Mouse (Mus musculus) cerebellum, adult 2 months (tissue): ENCODE data around the gene 4930550C14Rik. TPM values are rescaled to one million over a fixed set of nuclear protein-coding genes. Genes with fewer than 3 reads are reported as not detected.

Experiments
- DNase-seq, 2 experiments: peaks; one replicate each; pipeline ENCODE4 v3.0.0; 2021
- H3K27ac ChIP-seq: fragments of 200-500 bp; 2 replicates; pipeline ENCODE4 v1.5.1; 2012; ENCODE audit warnings: low read length, control low read depth, inconsistent platforms; ENCODE audit not compliant: insufficient read depth
- H3K27me3 ChIP-seq: fragments of 200-500 bp; 2 replicates; pipeline ENCODE4 v1.6.1; 2012; ENCODE audit warnings: inconsistent platforms, mild to moderate bottlenecking, low read length, moderate library complexity; ENCODE audit not compliant: control insufficient read depth, insufficient read depth
- H3K4me1 ChIP-seq: fragments of 200-500 bp; 2 replicates; pipeline ENCODE4 v1.6.1; 2011; ENCODE audit warnings: low read length; ENCODE audit not compliant: control insufficient read depth, insufficient read depth
- H3K4me3 ChIP-seq: fragments of 200-500 bp; replicated peaks from 2 replicates; pipeline ENCODE3; 2011; ENCODE audit warnings: mild to moderate bottlenecking, low read depth, low read length, control low read depth; ENCODE audit not compliant: insufficient read depth
- CTCF ChIP-seq: fragments of 200-500 bp; IDR thresholded peaks from 2 replicates; pipeline ENCODE4 v1.5.1; 2011; ENCODE audit warnings: low read depth, mild to moderate bottlenecking, control low read depth, low read length, moderate library complexity, borderline replicate concordance; ENCODE audit not compliant: insufficient read depth
- POLR2A ChIP-seq: fragments of 200-500 bp; IDR thresholded peaks from 2 replicates; pipeline ENCODE4 v1.6.1; 2011; ENCODE audit warnings: low read length, control low read depth, borderline replicate concordance; ENCODE audit not compliant: insufficient read depth
- WGBS: fragments of 180-500 bp; shearing (Covaris S2); methylation state at CpG from one replicate; pipeline ENCODE4 v1.1.7; 2018; 5-methylcytosine and 5-hydroxymethylcytosine counted together
- polyA plus RNA-seq: library from polyadenylated mRNA; depleted of rRNA; stranded (reverse); fragments of >200 nt; gene quantifications from 2 replicates; pipeline ENCODE4 v1.2.3, GENCODE M21; 2012

4930550C14Rik gene
- polyA plus RNA-seq, 1 experiment = 0.54 TPM

GRCm38 (mm10) chr9:53397685-53398387 lies 4.3 kb upstream of the 4930550C14Rik start:
- WGBS = 78% methylated on average over 13 of the region's 13 CpGs
- no peak overlapping the region for H3K27ac ChIP-seq
- no peak overlapping the region for H3K4me3 ChIP-seq
- TF ChIP-seq CTCF = no peak
- TF ChIP-seq POLR2A = no peak
- no peaks in the 10 kb centered on the region; the same call in 1 of the 2 replicates for H3K4me1 ChIP-seq
- no peak for DNase-seq
- no peaks in the 10 kb centered on the region for H3K27me3 ChIP-seq

DNA sequence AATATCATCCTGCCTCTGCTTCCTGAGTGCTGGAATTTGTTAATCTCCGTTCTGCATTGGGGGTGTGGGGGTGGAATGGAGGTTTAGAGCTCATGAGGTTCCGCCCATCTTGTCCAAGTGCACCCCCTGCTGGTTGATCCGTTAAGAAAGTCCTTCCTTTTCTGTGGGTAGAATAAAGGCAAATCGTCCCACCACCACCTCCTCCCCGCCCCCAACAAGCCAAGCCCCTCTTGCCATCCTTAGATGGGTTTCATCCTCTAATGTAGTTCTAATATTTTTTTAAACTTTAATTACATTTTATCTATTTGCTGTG lies 3.8 kb upstream of the 4930550C14Rik start:
- WGBS = 5% methylated on average over 5 of the region's 5 CpGs
- Histone ChIP-seq H3K27me3 (no peaks in the 10 kb centered on the region), H3K4me3 (no peak overlapping the region), H3K4me1 (no peaks in the 10 kb centered on the region; the same call in 1 of the 2 replicates), H3K27ac (no peak overlapping the region)
- TF ChIP-seq POLR2A (no peak), CTCF (peak; percentile 88)
- peak; percentile 61 to 75 for DNase-seq

DNA sequence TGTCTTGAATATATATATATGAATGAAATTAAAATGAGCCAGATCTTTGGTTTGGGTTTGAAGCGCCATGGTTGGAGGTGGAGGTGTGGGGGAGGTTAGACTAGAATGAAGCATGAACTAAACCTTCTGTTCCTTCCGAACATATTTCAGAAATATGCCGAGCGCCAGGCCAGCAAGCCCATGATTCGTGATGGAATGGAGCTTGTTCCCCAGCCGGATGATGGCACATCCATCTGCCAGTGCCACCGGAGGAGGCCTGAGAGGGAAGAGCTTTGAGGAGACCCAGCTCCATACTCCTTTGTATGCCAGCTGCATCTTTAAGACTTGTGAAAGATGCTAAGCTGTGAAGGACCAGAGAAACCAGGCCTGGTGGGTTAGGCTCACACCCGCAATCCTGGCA lies 2.6 kb upstream of the 4930550C14Rik start:
- Histone ChIP-seq H3K4me3 (no peak overlapping the region), H3K27ac (no peak overlapping the region), H3K27me3 (no peaks in the 10 kb centered on the region), H3K4me1 (no peaks in the 10 kb centered on the region; the same call in 1 of the 2 replicates)
- DNase-seq = no peak
- 76% methylated on average over 8 of the region's 8 CpGs for WGBS
- TF ChIP-seq POLR2A (no peak), CTCF (no peak)

DNA sequence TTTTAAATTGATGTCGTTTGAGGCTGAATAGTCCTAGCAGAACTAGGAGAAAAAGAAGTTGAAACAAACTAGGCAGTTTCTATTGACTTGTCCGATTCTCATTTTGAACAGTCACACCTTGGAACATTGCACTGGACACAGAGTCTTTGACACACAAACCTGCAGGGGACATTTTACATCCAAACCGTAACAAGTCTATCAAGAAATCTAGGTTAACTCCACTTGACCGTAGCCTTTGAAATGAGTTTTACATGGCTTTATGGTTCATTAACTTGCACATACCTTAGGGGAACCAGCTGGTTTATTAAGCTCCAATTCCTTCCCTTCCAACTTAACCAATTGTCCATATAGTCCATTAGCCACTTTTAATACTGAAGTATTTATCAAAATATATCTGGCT lies 1.4 kb upstream of the 4930550C14Rik start:
- H3K4me1 ChIP-seq = no peaks in the 10 kb centered on the region; the same call in 1 of the 2 replicates
- H3K27me3 ChIP-seq = no peaks in the 10 kb centered on the region
- DNase-seq = no peak
- WGBS = 84% methylated on average over 4 of the region's 4 CpGs
- H3K27ac ChIP-seq = no peak overlapping the region
- no peak overlapping the region for H3K4me3 ChIP-seq
- TF ChIP-seq POLR2A (no peak), CTCF (no peak)

GRCm38 (mm10) chr9:53401146-53401545 lies 979 bp upstream of the 4930550C14Rik start:
- Histone ChIP-seq H3K27ac (no peak overlapping the region), H3K4me1 (no peaks in the 10 kb centered on the region; the same call in 1 of the 2 replicates), H3K27me3 (no peaks in the 10 kb centered on the region), H3K4me3 (no peak overlapping the region)
- no peak for DNase-seq
- 95% methylated on average over 8 of the region's 8 CpGs for WGBS
- no peak for TF ChIP-seq CTCF
- TF ChIP-seq POLR2A = no peak

GRCm38 (mm10) chr9:53402991-53403390 lies 866 bp downstream of the 4930550C14Rik start:
- no peak overlapping the region for H3K4me3 ChIP-seq
- 51% methylated on average over 8 of the region's 8 CpGs for WGBS
- H3K4me1 ChIP-seq = no peaks in the 10 kb centered on the region; the same call in 1 of the 2 replicates
- H3K27ac ChIP-seq = no peak overlapping the region
- H3K27me3 ChIP-seq = no peaks in the 10 kb centered on the region
- no peak for DNase-seq
- TF ChIP-seq POLR2A = no peak
- no peak for TF ChIP-seq CTCF

GRCm38 (mm10) chr9:53404050-53404752 lies 2.1 kb downstream of the 4930550C14Rik start:
- 84% methylated on average over 6 of the region's 6 CpGs for WGBS
- H3K4me3 ChIP-seq = no peak overlapping the region
- no peaks in the 10 kb centered on the region; the same call in 1 of the 2 replicates for H3K4me1 ChIP-seq
- no peak overlapping the region for H3K27ac ChIP-seq
- H3K27me3 ChIP-seq = no peaks in the 10 kb centered on the region
- no peak for DNase-seq
- no peak for TF ChIP-seq CTCF
- no peak for TF ChIP-seq POLR2A
